Mouse (Mus musculus) embryo, embryonic 9.5 days (tissue): ENCODE measurements around the gene Cttnbp2.
"Not testable (repeated sequence)": the region's sequence is repeated elsewhere in the genome, so short reads cannot be mapped to it uniquely, and the experiment has no call there.

Experiments
- DNase-seq: peaks from one replicate; pipeline ENCODE4 v3.0.0-alpha.2; 2017; ENCODE audit errors: extremely low spot score

Cttnbp2 gene

GRCm38 (mm10) chr6:18417866-18418454 is 96.7 kb downstream of the Cttnbp2 start:
- no peak for DNase-seq

DNA sequence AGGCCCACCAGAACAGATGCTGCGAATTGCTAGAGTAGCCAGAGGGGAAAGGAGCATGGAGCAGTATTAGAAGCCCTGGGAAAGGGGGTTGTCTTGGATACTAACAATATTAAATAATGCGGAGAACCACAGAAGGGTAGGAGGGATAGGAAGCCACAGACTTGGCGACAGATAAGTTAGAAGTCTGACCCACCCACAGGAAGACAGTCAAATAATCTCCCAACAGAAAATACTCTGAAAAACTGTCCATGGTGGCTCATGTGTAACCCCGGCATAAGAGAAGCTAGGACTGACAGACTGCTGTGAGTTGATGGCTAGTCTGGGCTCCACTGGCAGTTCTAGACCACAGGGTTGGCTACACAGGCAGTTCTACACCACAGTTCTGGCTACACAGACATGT is 98.7 kb downstream of the Cttnbp2 start:
- no peak for DNase-seq

- DNase-seq = no peak
Observed at GRCm38 (mm10) chr6:18411505-18412225, 103.0 kb downstream of the Cttnbp2 start.

DNA sequence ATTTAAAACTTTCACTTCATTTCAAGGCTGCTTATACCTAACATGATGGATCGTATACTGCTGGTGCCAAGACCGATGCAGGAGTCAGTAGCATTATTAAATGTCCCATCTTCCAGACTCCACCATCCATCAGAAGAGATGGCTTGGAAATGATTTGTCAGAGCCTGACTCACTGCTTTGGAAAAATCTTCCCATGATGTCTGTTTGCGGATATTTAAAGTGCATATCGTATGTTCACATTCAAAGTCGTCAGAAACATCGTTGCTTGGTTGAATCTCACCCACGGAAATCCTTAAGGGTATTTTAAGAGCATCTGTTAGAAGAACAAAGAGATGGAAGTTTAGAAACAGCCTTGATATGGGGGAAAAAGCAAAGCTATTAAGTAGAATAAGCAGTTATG is 106.2 kb downstream of the Cttnbp2 start:
- DNase-seq = no peak

- DNase-seq = peak; percentile 9
Observed at GRCm38 (mm10) chr6:18401066-18401674, 113.5 kb downstream of the Cttnbp2 start.

GRCm38 (mm10) chr6:18381380-18381779 is 133.3 kb downstream of the Cttnbp2 start:
- DNase-seq = no peak

DNA sequence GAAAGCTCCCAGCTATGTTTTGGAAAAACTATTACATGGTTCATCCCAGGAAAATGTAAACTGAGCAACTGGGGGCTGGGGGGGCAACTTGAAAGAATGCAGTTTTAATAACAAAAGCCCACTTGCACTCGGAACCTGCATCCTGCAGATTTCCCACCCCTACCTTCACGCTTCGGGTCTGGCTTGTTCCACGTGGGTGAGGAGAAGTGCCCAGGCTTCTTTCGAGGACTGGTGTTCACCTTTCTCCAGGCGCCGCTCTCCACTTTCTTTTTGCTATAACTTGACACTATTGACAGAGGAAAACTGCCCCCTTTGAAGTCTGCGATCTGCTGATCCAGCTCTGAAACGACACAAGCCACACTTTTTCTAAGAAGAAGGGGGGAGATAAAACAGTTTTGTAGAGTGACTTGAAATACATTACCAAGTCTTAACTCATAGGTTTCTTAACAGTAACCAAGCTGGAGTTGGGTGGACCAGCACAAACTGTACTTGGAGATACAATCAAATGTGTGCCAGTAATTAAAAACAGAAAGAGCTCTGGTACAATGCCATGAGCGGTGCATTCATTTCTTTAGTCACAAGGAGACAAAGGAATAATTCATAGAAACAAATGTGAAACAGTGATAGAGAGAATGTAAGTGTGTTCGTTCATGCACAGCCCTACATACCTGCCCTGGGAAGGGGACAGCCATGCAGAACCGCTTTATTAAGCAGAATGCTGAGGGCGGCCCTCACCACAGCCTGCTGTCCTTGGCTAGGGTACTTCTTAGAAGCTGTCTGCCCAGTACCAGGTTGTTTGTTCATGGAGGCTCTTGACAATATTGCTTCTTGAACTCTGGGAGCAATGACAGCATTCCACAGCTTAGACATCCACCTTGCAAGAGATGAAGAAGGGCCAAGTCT is 134.1 kb downstream of the Cttnbp2 start:
- DNase-seq = no peak

DNA sequence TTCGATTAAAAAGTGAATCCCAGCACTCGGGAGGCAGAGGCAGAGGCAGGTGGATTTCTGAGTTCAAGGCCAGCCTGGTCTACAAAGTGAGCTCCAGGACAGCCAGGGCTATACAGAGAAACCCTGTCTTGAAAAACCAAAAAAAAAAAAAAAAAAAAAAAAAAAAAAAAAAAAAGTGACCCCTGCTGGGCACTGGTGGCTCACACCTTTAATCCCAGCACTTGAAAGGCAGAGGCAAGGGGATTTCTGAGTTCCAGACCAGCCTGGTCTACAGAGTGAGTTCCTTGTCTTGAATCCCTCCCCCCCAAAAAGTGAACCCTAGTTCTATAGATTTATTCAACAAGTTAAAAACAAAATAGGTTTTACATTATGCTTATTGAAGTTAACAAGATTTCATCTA is 136.9 kb downstream of the Cttnbp2 start:
- DNase-seq = not testable (repeated sequence)

GRCm38 (mm10) chr6:18374744-18375143 is 139.9 kb downstream of the Cttnbp2 start:
- DNase-seq = no peak

DNA sequence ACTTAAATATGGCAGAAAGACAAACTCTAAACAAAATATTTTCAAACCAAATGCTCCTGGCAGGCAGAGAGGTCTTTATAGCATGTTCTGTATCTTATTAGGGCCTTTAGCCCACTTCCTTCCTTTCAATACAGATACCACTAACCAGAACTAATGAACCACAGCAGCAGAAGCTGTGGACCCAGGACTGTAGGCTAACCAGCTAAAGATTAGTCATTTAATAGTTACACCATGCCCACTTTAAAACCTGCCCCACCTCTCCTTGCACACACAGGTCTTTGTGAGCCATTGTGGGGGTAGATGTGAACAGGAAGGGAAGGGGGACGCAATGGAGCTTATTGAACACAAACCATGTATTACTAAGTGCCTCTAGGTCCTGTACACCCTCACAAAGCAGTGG is 141.0 kb downstream of the Cttnbp2 start:
- no peak for DNase-seq

DNA sequence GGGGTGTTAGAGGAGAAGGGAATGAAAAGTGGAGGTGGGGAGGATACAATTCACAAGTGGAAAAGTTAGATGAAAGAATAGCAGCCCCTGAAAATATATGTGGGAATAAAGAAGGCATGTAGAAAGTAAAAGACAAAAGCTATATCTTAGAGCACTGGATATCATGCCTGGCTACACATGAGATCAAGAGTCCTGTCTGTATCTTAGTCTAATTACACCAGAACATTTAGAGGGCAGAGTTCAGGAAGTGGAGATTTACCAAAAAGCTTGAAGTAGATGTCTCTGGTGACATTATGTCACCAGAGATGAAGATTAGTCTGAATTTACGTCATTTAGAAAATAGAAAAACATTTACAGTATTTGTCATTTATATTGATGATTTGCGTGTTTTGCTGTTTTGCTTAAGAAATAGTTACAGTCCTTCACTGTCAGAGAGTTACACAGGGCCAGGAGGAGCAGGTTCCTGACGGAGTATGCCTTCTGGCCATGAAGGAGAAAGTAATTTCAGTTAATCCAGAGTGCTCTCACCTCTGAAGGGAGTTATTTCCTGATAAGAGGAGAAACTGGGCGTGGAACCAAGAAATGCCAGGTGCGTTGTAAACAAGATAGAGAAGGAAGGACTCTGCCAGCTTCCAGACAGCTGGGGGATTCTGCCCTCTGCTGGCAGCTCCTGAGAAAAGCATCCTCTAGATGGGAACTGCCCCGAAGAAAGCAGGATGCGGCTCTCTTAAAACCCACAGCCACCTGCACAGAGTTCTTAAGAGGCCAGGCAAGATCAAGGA is 142.0 kb downstream of the Cttnbp2 start:
- DNase-seq = peak; percentile 58

DNA sequence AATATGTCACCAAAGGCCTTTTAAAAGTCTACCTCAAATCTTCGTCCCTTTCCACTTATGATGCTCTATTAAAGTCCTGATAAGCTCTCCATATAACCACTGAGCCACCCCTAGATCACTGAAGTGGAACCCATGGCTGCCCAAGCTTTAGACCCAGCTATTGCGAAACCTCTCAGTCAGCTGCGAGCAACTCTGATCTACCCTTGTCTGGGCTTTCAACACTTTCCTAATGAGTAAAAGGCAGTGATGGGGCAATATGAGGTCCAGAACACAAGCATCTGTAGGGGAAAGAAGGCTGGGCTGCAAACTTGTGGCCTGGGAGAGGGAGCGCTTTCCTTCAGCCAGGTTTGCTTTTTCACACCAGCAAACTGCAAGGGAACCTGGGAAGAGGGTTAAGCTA is 144.9 kb downstream of the Cttnbp2 start:
- DNase-seq = no peak

DNA sequence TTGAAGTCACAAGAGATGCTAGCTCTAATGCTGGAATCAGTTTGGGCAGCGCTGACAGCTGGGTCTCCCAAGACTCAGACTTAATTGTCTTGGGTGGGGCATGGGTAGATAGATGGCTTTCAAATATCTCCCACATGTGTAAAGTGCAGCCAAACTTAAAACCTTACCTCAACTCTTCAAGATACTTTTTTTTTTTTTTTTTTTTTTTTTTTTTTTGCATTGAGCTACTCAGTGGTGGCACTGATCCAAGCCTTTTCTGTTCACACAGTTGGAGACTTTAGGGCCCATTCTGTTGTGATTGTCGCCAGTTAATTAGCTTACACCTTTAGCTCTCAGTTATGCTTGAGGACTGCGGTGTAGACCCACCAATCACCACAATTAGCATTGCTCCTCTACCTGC is 145.6 kb downstream of the Cttnbp2 start:
- no peak for DNase-seq

DNA sequence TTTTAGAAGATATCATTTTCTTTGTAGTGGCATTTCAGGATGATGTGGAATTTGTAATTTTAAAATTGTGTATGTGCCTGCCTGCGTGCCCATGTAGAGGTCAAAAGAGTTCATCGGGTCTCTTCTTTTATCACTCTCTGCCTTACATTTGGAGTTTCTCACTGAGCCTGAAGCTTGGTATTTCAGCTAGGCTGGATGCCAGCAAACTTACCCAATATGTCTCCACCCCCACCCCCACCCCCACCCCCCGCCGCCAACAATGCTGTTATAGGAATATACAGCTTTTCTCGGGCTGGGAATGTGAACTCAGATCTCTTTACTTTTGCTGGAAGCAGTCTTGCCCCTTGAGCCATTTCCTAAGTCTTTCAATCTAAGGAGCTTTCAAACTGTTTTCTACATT is 152.4 kb downstream of the Cttnbp2 start:
- no peak for DNase-seq

GRCm38 (mm10) chr6:18360955-18361354 is 153.7 kb downstream of the Cttnbp2 start:
- no peak for DNase-seq

GRCm38 (mm10) chr6:18360154-18360553 is 154.5 kb downstream of the Cttnbp2 start:
- no peak for DNase-seq

- DNase-seq = peak; percentile 7
Observed at GRCm38 (mm10) chr6:18349153-18349858, 165.3 kb downstream of the Cttnbp2 start.

DNA sequence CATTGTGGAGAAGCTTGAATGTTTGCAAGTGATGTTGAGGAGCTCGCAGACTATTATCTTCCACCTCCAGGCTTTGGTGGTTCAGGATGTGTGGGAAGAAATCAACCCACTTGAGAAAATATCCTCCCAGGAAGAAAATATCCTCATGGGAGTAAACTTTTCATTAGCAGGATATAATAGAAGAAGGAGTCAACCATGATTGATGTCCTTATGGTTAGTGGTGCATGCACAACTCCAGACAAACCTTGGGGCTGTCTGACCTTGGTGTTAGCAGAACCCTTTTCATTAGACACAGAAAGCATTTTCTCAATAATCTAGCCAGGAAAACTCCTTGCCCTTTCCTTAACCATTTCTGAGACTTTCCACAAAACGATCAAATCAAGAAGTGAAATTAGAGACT is 170.4 kb downstream of the Cttnbp2 start:
- DNase-seq = no peak

DNA sequence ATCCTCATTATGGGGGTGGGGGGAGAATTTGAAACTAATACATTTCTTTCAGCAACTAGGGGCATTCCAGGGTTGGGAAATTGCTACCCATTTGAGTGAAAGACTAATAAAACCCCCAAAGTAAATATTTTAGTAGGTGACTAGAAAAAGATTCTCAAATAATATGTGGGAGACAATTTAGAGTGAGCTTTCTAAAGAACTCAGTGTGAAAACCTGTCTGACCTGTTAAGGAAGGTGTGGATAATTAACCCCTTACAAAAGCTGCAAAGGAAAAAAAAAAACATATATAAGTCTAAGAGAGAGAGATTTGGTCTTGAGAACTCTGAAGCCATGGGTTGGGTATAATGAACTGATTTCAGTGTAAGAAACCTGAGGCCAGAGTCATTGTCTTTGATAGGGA is 176.3 kb downstream of the Cttnbp2 start:
- DNase-seq = no peak

DNA sequence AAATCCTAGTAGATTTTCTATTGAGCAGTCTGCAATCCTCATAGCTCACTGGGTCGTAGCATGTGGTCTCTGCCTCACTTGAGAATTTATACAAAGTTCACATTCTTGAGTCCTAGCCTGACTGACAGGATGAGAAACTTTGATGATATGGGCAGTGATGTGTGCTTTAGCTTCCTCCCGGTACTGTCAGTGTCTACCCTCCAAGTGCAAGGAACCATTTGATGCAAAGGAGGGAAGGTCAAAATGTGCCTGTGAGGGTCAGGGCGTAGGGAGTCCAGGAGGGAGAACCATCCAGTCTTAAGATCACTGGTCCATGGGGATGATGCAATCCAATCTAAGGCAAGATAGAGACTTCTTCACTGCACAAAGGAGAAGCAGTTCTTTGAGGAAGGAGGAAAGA is 179.2 kb downstream of the Cttnbp2 start:
- DNase-seq = no peak

DNA sequence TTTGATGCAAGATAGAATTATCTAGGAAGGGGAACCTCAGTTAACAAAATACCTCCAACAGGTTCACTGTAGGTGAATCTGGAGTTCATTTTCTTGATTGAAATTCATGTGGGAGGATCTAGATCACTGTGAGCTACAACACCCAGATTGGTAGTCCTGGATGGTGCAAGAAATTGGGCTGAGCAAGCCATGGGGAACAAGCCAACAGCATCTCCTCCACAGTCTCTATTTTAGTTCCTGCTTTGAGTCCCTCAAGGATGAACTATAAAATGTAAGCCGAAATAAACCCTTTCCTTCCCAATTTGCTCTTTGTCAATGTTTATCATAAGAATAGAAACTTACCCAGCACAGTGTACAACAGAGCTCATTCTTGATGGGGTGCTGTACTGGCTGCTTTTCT is 191.7 kb downstream of the Cttnbp2 start:
- no peak for DNase-seq
